Mouse (Mus musculus): ENCODE measurements around the gene Pfkfb4. TPM values are rescaled to one million over a fixed set of nuclear protein-coding genes. Genes with fewer than 3 reads are reported as not detected.

The Pfkfb4 gene
- 0.74 TPM for polyA plus RNA-seq (2014; fragmentation: Illumina TruSeq; extraction: RNeasy Lipid Tissue Mini Kit (QIAGEN cat#74804))

GRCm38 (mm10) chr9:108991428-108992084 lies at the start of gene Pfkfb4:
TSS of gene Pfkfb4 (plus strand) at chr9:108991778.

GRCm38 (mm10) chr9:108953081-108953636 lies 38.4 kb upstream of the Pfkfb4 start, which contains the start of gene Col7a1:
TSS of gene Col7a1 (plus strand) at chr9:108953586.

GRCm38 (mm10) chr9:108985710-108986109 lies 5.9 kb upstream of the Pfkfb4 start, which contains the start of gene Ucn2:
TSS of gene Ucn2 (plus strand) at chr9:108986010.

GRCm38 (mm10) chr9:109038086-109038895 lies 46.7 kb downstream of the Pfkfb4 start, which contains the start of gene Shisa5:
TSS of gene Shisa5 (plus strand) at chr9:109038565.

GRCm38 (mm10) chr9:109059136-109059903 lies 67.7 kb downstream of the Pfkfb4 start, which contains the start of gene Trex1:
TSS of gene Trex1 (minus strand) at chr9:109059734.

GRCm38 (mm10) chr9:109073661-109074573 lies 82.3 kb downstream of the Pfkfb4 start, which contains the start of gene Atrip:
TSS of gene Atrip (minus strand) at chr9:109074124.

Other genes with a start within 250 kb of the Pfkfb4 start
- gene Ip6k2, start 208.0 kb upstream of the Pfkfb4 start, polyA plus RNA-seq (2014; fragmentation: Illumina TruSeq; extraction: RNeasy Lipid Tissue Mini Kit (QIAGEN cat#74804)): 184 TPM
- 0.26 TPM for gene Nckipsd, start 183.4 kb upstream of the Pfkfb4 start, polyA plus RNA-seq (2014; fragmentation: Illumina TruSeq; extraction: RNeasy Lipid Tissue Mini Kit (QIAGEN cat#74804))
- not detected for gene Celsr3, start 165.5 kb upstream of the Pfkfb4 start, polyA plus RNA-seq (2014; fragmentation: Illumina TruSeq; extraction: RNeasy Lipid Tissue Mini Kit (QIAGEN cat#74804))
- 0.46 TPM for gene Slc26a6, start 138.5 kb upstream of the Pfkfb4 start, polyA plus RNA-seq (2014; fragmentation: Illumina TruSeq; extraction: RNeasy Lipid Tissue Mini Kit (QIAGEN cat#74804))
- not detected for gene Tmem89, start 77.2 kb upstream of the Pfkfb4 start, polyA plus RNA-seq (2014; fragmentation: Illumina TruSeq; extraction: RNeasy Lipid Tissue Mini Kit (QIAGEN cat#74804))
- 22.6 TPM for gene Uqcrc1, start 55.1 kb upstream of the Pfkfb4 start, polyA plus RNA-seq (2014; fragmentation: Illumina TruSeq; extraction: RNeasy Lipid Tissue Mini Kit (QIAGEN cat#74804))
- not detected for gene Col7a1, start 38.2 kb upstream of the Pfkfb4 start, polyA plus RNA-seq (2014; fragmentation: Illumina TruSeq; extraction: RNeasy Lipid Tissue Mini Kit (QIAGEN cat#74804))
- gene Ucn2, start 5.8 kb upstream of the Pfkfb4 start, polyA plus RNA-seq (2014; fragmentation: Illumina TruSeq; extraction: RNeasy Lipid Tissue Mini Kit (QIAGEN cat#74804)): not detected
- 23.1 TPM for gene Shisa5, start 46.8 kb downstream of the Pfkfb4 start, polyA plus RNA-seq (2014; fragmentation: Illumina TruSeq; extraction: RNeasy Lipid Tissue Mini Kit (QIAGEN cat#74804))
- gene Trex1, start 68.0 kb downstream of the Pfkfb4 start, polyA plus RNA-seq (2014; fragmentation: Illumina TruSeq; extraction: RNeasy Lipid Tissue Mini Kit (QIAGEN cat#74804)): not detected
- gene Atrip, start 82.3 kb downstream of the Pfkfb4 start, polyA plus RNA-seq (2014; fragmentation: Illumina TruSeq; extraction: RNeasy Lipid Tissue Mini Kit (QIAGEN cat#74804)): 11.9 TPM
- not detected for gene Ccdc51, start 90.7 kb downstream of the Pfkfb4 start, polyA plus RNA-seq (2014; fragmentation: Illumina TruSeq; extraction: RNeasy Lipid Tissue Mini Kit (QIAGEN cat#74804))
- 524 TPM for gene Tma7, start 90.8 kb downstream of the Pfkfb4 start, polyA plus RNA-seq (2014; fragmentation: Illumina TruSeq; extraction: RNeasy Lipid Tissue Mini Kit (QIAGEN cat#74804))
- gene Plxnb1, start 103.6 kb downstream of the Pfkfb4 start, polyA plus RNA-seq (2014; fragmentation: Illumina TruSeq; extraction: RNeasy Lipid Tissue Mini Kit (QIAGEN cat#74804)): 1.7 TPM
- gene Fbxw21, start 170.3 kb downstream of the Pfkfb4 start, polyA plus RNA-seq (2014; fragmentation: Illumina TruSeq; extraction: RNeasy Lipid Tissue Mini Kit (QIAGEN cat#74804)): 48.7 TPM
- gene Fbxw13, start 204.2 kb downstream of the Pfkfb4 start, polyA plus RNA-seq (2014; fragmentation: Illumina TruSeq; extraction: RNeasy Lipid Tissue Mini Kit (QIAGEN cat#74804)): 15.9 TPM
- gene Fbxw20, start 243.0 kb downstream of the Pfkfb4 start, polyA plus RNA-seq (2014; fragmentation: Illumina TruSeq; extraction: RNeasy Lipid Tissue Mini Kit (QIAGEN cat#74804)): 17.8 TPM